Mouse (Mus musculus) liver, embryonic 11.5 days (tissue): ENCODE measurements around the gene Olfr324. TPM values are rescaled to one million over a fixed set of nuclear protein-coding genes. Genes with fewer than 3 reads are reported as not detected.

Experiments
- ATAC-seq: fragments of 200-750 bp; cut with Nextera tagmentation; replicated peaks from 2 replicates; pipeline ENCODE4 v1.8.0; 2017; ENCODE audit warnings: moderate number of reproducible peaks, mild to moderate bottlenecking, moderate TSS enrichment, moderate library complexity; ENCODE audit not compliant: low FRiP score
- DNase-seq: peaks from one replicate; pipeline ENCODE4 v3.0.0-alpha.2; 2017; ENCODE audit warnings: low spot score
- H3K27ac ChIP-seq: fragments of 300-500 bp; sonication (generic); 2 replicates; pipeline ENCODE4 v1.5.1; 2014; ENCODE audit warnings: mild to moderate bottlenecking, low read depth, low read length, control low read depth
- H3K27me3 ChIP-seq: fragments of 300-500 bp; sonication (generic); replicated peaks from 2 replicates; pipeline ENCODE4 v1.6.1; 2014; ENCODE audit warnings: low read length, mixed read lengths; ENCODE audit not compliant: control insufficient read depth, insufficient read depth
- H3K36me3 ChIP-seq: fragments of 300-500 bp; sonication (generic); 2 replicates; pipeline ENCODE4 v1.6.1; 2014; ENCODE audit warnings: mild to moderate bottlenecking, low read length, moderate library complexity, mixed read lengths; ENCODE audit not compliant: control insufficient read depth, insufficient read depth
- H3K4me1 ChIP-seq: fragments of 300-500 bp; sonication (generic); replicated peaks from 2 replicates; pipeline ENCODE4 v1.6.1; 2014; ENCODE audit warnings: low read length, mixed read lengths; ENCODE audit not compliant: control insufficient read depth, insufficient read depth
- H3K4me2 ChIP-seq: fragments of 300-500 bp; sonication (generic); 2 replicates; pipeline ENCODE4 v1.6.1; 2014; ENCODE audit warnings: mild to moderate bottlenecking, control low read depth, moderate library complexity
- H3K4me3 ChIP-seq: fragments of 300-500 bp; sonication (generic); 2 replicates; pipeline ENCODE4 v1.5.1; 2014; ENCODE audit warnings: low read depth, low read length, control low read depth
- H3K9ac ChIP-seq: fragments of 300-500 bp; sonication (generic); 2 replicates; pipeline ENCODE4 v1.6.1; 2014; ENCODE audit warnings: low read depth, low read length, control low read depth
- H3K9me3 ChIP-seq: fragments of 300-500 bp; sonication (generic); 2 replicates; pipeline ENCODE4 v1.6.1; 2016; ENCODE audit warnings: low read length, inconsistent platforms, mixed read lengths; ENCODE audit not compliant: control insufficient read depth
- WGBS: fragments of 180-500 bp; shearing (Covaris S2); extraction: QIAGEN DNeasy Blood & Tissue Kit; methylation state at CpG from one replicate; pipeline ENCODE4 v1.1.7; 2014; 5-methylcytosine and 5-hydroxymethylcytosine counted together
- polyA plus RNA-seq: library from polyadenylated mRNA; unstranded; fragments of >200 nt; fragmentation: Nextera tagmentation; extraction: Ambion mirVana; gene quantifications from 2 replicates; pipeline ENCODE4 v1.2.1, GENCODE M21; 2014

Olfr324 gene
- polyA plus RNA-seq, 1 experiment from 2014 or later: not detected

- no peak overlapping the region for H3K27ac ChIP-seq
- ATAC-seq (no peak), DNase-seq (no peak)
- no peak overlapping the region for H3K4me3 ChIP-seq
- H3K4me2 ChIP-seq: no peak overlapping the region
- H3K9ac ChIP-seq: no peak overlapping the region
- H3K9me3 ChIP-seq: no peaks in the 10 kb centered on the region
- H3K36me3 ChIP-seq: no peaks in the 10 kb centered on the region
- H3K4me1 ChIP-seq: no peaks in the 10 kb centered on the region
- H3K27me3 ChIP-seq: no peaks in the 10 kb centered on the region
Observed at GRCm38 (mm10) chr11:58602062-58602461, 7.1 kb downstream of the Olfr324 start.

- Histone ChIP-seq H3K27me3 (no peaks in the 10 kb centered on the region), H3K9ac (no peak overlapping the region), H3K4me1 (no peaks in the 10 kb centered on the region), H3K4me2 (no peak overlapping the region), H3K27ac (no peak overlapping the region), H3K36me3 (no peaks in the 10 kb centered on the region), H3K9me3 (no peaks in the 10 kb centered on the region), H3K4me3 (no peak overlapping the region)
- no peak; the same call in 1 of the 2 replicates for ATAC-seq
- no peak for DNase-seq
- WGBS: 69% methylated on average over 6 of the region's 6 CpGs
Observed at GRCm38 (mm10) chr11:58602800-58603560, 8.1 kb downstream of the Olfr324 start.

GRCm38 (mm10) chr11:58604688-58605087 is 9.8 kb downstream of the Olfr324 start:
- Histone ChIP-seq H3K9ac (no peak overlapping the region), H3K4me2 (no peak overlapping the region), H3K36me3 (no peaks in the 10 kb centered on the region), H3K27ac (no peak overlapping the region), H3K4me3 (no peak overlapping the region), H3K4me1 (no peaks in the 10 kb centered on the region), H3K9me3 (no peaks in the 10 kb centered on the region), H3K27me3 (no peaks in the 10 kb centered on the region)
- ATAC-seq (no peak), DNase-seq (no peak)
- 47% methylated on average over 2 of the region's 2 CpGs for WGBS

GRCm38 (mm10) chr11:58605228-58605627 is 10.3 kb downstream of the Olfr324 start:
- Histone ChIP-seq H3K27ac (no peak overlapping the region), H3K9ac (no peak overlapping the region), H3K27me3 (no peaks in the 10 kb centered on the region), H3K4me2 (no peak overlapping the region), H3K4me3 (no peak overlapping the region), H3K4me1 (no peaks in the 10 kb centered on the region), H3K36me3 (no peaks in the 10 kb centered on the region), H3K9me3 (no peaks in the 10 kb centered on the region)
- ATAC-seq (no peak), DNase-seq (no peak)
- 57% methylated on average over 3 of the region's 3 CpGs for WGBS

- H3K9ac ChIP-seq: no peak overlapping the region
- no peak overlapping the region for H3K4me3 ChIP-seq
- H3K27me3 ChIP-seq: no peaks in the 10 kb centered on the region
- DNase-seq (no peak), ATAC-seq (no peak)
- H3K4me1 ChIP-seq: no peaks in the 10 kb centered on the region
- no peak overlapping the region for H3K27ac ChIP-seq
- 73% methylated on average over 12 of the region's 12 CpGs for WGBS
- H3K9me3 ChIP-seq: no peaks in the 10 kb centered on the region
- no peaks in the 10 kb centered on the region for H3K36me3 ChIP-seq
- no peak overlapping the region for H3K4me2 ChIP-seq
Observed at GRCm38 (mm10) chr11:58606177-58606919, 11.4 kb downstream of the Olfr324 start.

- Histone ChIP-seq H3K27me3 (no peaks in the 10 kb centered on the region), H3K4me3 (no peak overlapping the region), H3K9ac (no peak overlapping the region), H3K4me1 (no peaks in the 10 kb centered on the region), H3K4me2 (no peak overlapping the region), H3K36me3 (no peaks in the 10 kb centered on the region), H3K9me3 (no peaks in the 10 kb centered on the region), H3K27ac (no peak overlapping the region)
- DNase-seq (no peak), ATAC-seq (no peak)
- WGBS: 76% methylated on average over 6 of the region's 6 CpGs
Observed at GRCm38 (mm10) chr11:58607030-58607429, 12.1 kb downstream of the Olfr324 start.

GRCm38 (mm10) chr11:58613359-58613758 is 18.4 kb downstream of the Olfr324 start:
- H3K27ac ChIP-seq: no peak overlapping the region
- WGBS: 67% methylated on average over 3 of the region's 3 CpGs

GRCm38 (mm10) chr11:58614526-58614925 is 19.6 kb downstream of the Olfr324 start:
- H3K4me3 ChIP-seq: no peak overlapping the region
- H3K27ac ChIP-seq: no peak overlapping the region
- no peak overlapping the region for H3K4me2 ChIP-seq
- ATAC-seq: no peak
- no peaks in the 10 kb centered on the region for H3K36me3 ChIP-seq
- H3K27me3 ChIP-seq: no peaks in the 10 kb centered on the region
- H3K4me1 ChIP-seq: no peaks in the 10 kb centered on the region
- no peaks in the 10 kb centered on the region for H3K9me3 ChIP-seq
- H3K9ac ChIP-seq: no peak overlapping the region
- DNase-seq: no peak

More at GRCm38 (mm10) chr11:58613359-58613758, 18.4 kb downstream of the Olfr324 start:
- ATAC-seq: no peak
- Histone ChIP-seq H3K9ac (no peak overlapping the region), H3K9me3 (no peaks in the 10 kb centered on the region), H3K4me1 (no peaks in the 10 kb centered on the region), H3K4me3 (no peak overlapping the region), H3K27me3 (no peaks in the 10 kb centered on the region), H3K4me2 (no peak overlapping the region), H3K36me3 (no peaks in the 10 kb centered on the region)
- DNase-seq: no peak

- H3K9ac ChIP-seq: no peak within 1 kb of the TSS
- WGBS: 83% methylated on average over 4 of the region's 4 CpGs
- no peak within 1 kb of the TSS for H3K27ac ChIP-seq
- no peak within 1 kb of the TSS for H3K4me2 ChIP-seq
- no peak for DNase-seq
- no peak for ATAC-seq
- no peaks in the 10 kb centered on the region for H3K27me3 ChIP-seq
- no peaks in the 10 kb centered on the region for H3K9me3 ChIP-seq
- no peak within 1 kb of the TSS for H3K4me3 ChIP-seq
- no peaks in the 10 kb centered on the region for H3K36me3 ChIP-seq
- H3K4me1 ChIP-seq: no peaks in the 10 kb centered on the region
Observed at GRCm38 (mm10) chr11:58615975-58616374, 21.1 kb downstream of the Olfr324 start, which contains the start of gene 2210407C18Rik. Gene 2210407C18Rik (minus strand): TSS chr11:58616075.
